Mouse (Mus musculus): ENCODE data around the gene Gm49380.
A peak's percentile ranks its signal among the peaks of the same experiment; 100 is the strongest.
"Not testable (repeated sequence)": the region's sequence is repeated elsewhere in the genome, so short reads cannot be mapped to it uniquely, and the experiment has no call there.

Gene Gm49380

DNA sequence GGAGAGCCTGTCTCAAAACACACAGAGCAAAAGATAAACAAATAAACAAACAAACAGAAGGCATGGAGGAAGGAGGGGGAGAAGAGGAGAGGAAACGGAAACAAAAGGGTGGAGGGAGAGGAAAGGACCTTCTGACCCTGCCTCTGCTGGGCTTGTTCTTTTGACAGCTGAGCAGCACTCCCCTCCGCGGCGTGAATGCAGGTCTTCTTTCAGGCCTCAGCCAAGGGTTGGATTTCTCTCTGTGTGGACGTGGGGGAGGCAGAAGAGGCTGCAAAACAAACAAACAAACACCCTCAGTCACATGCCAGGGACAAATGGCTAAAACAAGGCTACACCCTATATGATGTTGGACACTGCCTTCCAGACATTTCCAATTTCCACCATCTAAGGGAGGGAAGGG is 11.7 kb upstream of the Gm49380 start:
- no peak for DNase-seq (ENCODE audit: low read depth)

DNA sequence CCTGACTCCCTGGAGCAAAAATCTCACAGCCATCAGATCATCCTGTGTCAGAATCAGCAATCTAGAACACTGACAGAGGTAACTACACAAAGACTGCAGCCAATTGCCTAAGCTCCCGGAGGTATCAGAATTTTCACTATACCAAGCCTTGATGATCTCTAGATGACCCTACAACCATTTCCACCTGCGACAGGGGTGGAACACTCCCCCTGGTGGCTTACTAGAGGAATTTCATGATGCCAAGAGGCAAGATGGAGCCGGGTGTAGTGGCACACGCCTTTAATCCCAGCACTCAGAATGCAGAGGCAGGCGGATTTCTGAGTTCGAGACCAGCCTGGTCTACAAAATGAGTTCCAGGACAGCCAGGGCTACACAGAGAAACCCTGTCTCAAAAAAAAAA is 11.0 kb upstream of the Gm49380 start:
- no peak for DNase-seq (ENCODE audit: low read depth)

DNA sequence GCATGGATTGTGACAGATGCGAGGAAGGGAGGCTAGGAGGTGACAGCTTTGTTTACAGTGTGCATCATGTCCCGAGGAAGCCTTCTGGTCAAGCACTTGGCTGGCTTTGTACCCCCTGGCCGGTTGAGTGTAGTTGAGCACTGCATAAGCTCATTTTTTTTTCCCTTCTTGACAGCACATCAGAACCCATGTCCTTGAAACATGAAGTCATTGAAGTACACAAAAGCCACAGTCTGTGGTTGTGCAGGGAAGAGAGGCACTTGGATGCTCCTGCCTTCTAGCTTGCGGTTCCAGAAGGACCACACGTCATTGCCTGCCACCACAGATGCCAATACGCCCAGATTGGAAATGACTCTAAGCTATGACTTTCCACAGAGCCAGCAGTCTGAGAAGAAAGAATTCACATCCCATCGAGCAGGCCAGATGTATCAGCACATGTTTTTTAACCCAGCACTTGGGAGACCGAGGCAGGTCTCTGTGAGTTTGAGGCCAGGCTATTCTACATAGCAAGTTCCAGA is 6.7 kb upstream of the Gm49380 start:
- no peak for DNase-seq (ENCODE audit: low read depth)

DNA sequence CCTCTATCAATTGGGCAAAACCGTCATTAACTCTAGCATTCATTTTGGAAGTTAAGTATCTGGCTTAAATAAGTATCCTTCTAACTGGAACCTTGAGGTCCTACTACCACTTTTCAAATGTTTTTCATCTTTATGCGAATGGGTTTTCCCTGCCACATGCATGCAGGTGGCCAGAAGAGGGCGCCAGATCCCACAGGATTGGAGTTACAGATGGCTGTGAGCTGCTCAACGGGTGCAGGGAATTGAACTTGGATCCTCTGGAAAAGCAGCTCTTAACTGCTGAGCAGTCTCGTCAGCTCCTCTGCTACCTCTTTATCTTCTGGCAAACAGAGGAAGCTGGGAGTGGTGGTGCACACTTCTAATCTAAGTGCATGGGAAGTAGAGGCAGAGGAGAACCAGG is 5.7 kb upstream of the Gm49380 start:
- no peak for DNase-seq (ENCODE audit: low read depth)

DNA sequence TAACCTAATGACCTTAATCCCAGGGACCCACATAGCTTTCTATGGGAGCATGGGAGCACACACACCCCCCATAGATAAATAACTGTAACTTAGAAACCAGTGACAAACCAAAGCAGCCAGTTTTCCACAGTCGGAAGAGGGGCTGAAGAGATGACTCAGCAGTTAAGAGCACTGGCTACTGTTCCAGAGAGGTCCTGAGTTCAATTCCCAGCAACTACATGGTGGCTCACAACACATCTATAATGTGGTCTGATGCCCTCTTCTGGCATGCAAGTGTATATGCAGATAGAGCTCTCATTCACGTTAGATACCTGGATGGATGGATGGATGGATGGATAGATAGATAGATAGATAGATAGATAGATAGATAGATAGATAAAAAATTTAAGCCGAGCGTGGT is 2.9 kb upstream of the Gm49380 start:
- DNase-seq (ENCODE audit: low read depth), result no peak

DNA sequence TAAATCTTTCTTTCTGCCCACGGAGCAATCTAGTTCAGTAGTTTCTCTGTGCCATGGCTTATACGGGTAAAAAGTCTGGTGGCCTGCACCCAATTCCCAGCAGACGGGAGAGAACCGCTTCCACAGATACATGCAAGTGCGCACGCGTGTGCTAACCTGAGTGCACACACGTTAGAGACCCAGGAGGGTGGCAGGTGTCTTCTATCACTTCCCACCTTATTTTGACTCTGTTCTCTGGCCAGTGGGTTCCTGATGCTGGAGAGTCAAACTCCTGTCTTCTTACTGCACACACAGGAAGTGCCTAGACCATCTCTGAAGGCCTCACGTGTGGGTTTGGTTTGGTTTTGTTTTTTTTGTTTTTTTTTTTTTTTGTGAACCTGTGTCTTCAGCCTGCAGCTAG is 2.3 kb upstream of the Gm49380 start:
- DNase-seq (ENCODE audit: low read depth), result no peak

DNA sequence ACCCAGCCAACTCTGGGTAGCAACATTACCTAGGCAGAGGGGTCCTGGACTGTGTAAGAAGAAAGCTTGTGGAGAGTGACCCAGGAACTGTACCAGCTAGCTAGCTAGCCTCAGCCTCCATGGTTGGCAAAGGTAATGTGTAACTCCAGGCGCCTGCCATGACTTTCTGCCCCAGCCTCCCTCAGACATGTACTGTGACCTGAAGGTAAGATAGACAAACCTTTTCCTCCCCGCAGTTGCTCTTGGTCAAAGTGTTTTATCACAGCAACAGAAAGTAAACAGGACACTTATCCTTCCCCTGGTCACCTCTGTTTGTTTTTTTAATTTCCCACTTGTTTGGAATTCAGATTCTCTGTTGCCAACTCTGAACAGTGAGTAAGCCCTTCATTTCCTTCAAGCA is 1.2 kb upstream of the Gm49380 start:
- no peak for DNase-seq (ENCODE audit: low read depth)

DNA sequence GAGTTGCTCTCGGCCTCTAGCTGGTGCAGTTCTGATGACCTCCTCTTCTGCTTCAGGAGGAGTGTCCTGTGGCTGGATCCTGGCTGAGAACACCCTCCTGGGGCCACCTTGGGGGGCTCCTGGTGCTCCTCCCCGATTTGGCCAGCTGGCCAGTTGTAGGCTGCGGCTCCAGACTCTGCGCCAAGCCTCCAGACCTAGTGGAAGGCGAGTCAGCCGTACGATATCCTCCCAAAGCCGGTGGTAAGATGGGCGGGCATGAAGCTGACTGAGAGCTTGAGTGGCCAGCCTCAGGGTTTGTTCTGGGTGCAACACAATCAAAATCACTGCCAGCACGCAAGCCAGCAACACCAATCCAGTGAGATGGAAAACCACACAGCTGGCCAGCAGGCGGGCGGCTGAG is 1.4 kb downstream of the Gm49380 start:
- DNase-seq (ENCODE audit: low read depth), result not testable (repeated sequence)

DNA sequence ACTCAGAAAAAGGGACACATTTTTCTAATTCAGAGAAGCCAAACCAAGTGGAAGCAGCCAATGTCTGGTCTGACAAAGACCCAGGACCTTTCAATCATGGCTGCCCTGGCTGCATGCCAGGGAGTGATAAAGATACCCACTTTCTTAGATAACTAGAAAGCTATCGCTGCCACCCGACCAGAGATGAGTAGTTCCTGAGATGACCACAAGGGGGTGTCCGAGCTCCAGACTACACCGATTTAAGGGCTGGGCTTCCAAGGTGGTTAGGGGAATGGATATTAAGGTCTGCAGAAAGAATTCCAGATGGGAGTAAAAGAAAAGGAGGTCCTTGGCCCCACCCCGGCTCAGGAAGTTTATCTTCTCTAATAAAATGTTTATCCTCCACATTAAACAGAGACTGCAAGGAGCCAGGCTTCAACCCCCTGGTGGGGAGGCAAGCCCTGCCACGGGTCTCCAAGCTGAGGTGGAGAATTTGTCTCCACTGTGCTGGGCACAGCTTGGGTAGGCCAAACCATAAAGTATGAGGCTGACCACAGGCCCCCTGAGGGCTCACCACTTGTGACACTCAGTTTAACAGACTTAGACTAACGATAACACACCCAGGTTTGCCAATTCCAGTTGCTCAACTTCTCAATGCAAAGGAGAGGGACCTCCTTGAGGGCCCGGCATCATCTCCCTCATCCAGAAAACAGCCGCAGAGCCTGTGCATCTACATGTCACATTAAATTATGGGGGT is 3.8 kb downstream of the Gm49380 start:
- peak; percentile 73 for DNase-seq (ENCODE audit: low read depth)

DNA sequence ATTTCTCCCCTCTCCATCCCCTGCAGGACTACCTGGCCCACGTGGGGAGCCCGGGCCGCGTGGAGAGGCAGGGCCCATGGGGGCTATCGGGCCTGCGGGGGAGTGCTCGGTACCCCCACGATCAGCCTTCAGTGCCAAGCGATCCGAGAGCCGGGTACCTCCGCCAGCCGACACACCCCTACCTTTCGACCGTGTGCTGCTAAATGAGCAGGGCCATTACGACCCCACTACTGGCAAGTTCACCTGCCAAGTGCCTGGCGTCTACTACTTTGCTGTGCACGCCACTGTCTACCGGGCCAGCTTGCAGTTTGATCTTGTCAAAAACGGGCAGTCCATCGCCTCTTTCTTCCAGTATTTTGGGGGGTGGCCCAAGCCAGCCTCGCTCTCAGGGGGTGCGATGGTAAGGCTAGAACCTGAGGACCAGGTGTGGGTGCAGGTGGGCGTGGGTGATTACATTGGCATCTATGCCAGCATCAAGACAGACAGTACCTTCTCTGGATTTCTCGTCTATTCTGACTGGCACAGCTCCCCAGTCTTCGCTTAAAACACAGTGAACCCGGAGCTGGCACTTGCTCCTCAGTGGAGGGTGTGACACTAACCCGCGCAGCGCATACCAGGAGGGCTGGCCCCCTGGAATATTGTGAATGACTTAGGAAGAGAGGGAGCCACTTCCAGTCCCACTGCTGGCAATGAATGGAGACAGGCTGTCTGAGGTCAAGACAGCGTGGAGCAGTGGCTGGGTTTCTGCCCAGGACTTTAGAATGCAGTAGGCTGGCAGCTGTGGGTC is 4.8 kb downstream of the Gm49380 start:
- no peak for DNase-seq (ENCODE audit: low read depth)

DNA sequence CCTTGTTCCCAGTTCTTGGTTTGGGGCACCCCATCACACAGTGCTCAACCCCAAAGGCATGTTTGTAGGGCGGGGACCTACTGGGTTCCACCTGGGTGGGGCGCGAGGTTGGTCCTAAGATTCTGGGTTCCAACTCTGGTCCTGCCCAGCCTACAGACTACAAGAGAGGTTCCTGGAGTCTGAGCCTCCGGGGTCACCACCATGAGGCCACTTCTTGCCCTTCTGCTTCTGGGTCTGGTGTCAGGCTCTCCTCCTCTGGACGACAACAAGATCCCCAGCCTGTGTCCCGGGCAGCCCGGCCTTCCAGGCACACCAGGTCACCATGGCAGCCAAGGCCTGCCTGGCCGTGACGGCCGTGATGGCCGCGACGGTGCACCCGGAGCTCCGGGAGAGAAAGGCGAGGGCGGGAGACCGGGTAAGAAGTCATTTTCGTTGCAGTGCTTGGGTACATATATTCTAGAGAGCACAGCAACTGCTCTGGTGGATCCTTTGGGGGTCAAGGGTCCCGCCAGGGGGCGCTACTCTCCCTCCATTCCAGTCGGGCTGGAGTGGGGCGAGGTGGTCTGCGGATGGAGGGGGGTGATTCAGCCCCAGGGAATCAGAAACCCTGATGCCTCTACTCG is 5.6 kb downstream of the Gm49380 start:
- no peak for DNase-seq (ENCODE audit: low read depth)

DNA sequence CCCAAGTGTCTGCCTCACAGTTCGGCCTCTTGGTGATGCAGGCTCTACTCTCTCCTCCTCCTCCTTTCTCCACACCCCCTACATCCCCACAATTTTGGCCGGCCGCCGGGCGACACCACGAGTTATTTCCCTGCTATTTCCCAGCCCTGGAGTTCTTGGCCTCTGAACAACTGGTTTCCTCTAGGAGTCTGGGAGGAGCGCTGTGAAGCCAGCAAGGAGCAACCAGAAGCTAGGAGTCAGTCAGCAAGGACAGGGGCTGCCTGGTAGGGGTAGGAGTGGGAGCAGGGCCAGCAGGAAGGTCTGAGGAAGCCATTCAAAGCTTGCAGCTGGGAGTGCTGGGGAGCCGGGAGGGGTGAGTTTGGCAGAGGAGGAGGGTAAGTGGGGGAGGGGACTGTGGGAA is 6.2 kb downstream of the Gm49380 start, which contains the start of gene C1qtnf5:
Gene C1qtnf5, plus strand, starts transcription at position 136 of the 400 bp plus-strand sequence.
- DNase-seq (ENCODE audit: low read depth), result no peak

DNA sequence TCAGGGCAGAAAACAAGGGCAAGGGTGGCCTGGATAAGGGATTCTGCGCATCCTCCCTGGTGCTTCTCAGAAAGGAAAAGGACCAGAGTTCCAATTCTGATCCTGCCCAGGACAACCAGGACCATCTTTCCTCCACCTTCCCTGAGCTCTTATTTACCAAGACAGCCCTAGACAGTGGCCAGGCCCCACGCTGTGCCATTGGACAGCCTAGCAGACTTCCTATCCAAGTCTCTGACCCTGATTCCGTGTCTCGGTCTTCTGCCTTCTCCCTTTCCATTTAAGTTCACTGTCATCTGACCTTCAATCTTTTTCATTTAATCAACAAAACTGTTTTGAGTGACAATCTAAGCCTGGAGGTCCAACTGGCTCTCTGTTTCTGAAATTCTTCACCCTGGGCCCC is 6.7 kb downstream of the Gm49380 start:
- DNase-seq (ENCODE audit: low read depth), result no peak

DNA sequence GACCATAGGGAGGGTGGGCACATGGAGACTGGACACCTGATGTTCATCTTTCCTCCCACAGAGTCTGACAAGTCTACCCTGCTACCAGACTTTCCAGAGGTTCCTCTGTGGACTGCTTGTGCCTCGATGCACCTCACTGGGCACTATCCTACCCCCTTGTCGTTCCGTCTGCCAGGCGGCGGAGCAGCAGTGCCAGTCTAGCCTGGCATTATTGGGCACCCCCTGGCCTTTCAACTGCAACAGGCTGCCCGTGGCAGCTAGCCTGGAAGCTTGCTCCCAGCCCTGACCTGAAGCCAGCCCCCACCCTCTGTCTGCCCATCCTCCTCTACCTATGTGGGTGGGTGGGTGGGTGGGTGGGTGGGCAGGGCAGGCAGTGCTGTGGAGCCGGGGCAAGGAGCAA is 7.1 kb downstream of the Gm49380 start:
- DNase-seq (ENCODE audit: low read depth), result no peak

DNA sequence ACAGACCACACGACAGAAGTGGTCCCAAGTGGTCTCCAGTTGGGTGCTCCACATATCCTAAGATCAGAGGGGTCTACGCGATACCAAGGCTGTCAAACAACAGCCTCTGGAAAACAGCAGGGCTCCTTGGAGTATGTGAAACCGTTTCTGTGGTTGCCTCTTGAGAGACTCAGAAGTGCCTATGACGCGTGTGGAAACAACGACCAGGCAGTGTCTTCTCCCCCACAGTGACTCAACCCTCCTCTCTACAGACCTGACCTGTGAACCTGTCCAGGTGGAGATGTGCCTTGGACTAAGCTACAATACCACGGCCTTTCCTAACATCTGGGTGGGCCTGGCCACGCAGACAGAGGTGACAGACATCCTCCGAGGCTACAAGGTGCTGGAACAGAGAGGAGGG is 7.5 kb downstream of the Gm49380 start:
- no peak for DNase-seq (ENCODE audit: low read depth)

DNA sequence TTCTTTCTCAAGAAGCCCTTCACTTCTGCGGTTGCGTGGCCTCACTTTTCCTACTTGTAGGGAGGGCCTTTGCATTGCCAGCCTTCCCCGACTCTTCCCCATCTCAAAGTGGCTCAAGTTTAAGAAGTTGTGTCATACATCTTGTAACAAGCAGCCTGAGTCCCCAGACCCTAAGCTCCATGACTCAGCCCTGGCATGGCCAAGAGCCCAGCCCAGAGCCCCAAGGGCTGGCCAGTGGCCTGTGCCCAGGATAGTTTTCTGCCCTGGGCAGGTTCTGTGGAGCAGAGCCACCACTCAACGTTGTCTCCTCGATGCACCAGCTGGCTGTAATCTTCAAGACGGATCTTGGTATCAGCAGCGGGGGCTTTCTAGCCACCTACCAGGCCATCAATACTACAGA is 8.4 kb downstream of the Gm49380 start:
- DNase-seq (ENCODE audit: low read depth), result no peak

DNA sequence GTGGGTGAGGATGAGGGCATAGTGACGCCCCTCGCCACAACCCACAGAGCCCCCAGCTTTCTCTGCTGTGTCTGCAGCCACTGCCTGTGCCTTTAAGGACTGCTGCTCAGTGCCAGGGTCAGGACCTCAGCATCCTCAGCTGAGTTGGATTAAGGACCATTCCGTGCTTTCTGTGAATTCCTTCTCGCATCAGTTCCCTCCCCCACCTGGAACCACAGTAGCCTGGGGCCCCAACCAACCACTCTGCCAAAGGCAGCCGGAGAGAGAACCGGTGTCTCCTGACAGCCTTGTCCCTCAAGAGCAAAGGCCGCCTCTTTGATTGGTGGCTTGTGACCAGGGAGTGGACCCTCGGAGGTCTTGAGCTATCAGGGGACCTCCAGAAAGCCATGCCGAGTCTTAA is 11.8 kb downstream of the Gm49380 start, which contains the start of gene Mfrp:
Gene Mfrp, plus strand, starts transcription at position 240 of the 400 bp plus-strand sequence.
- DNase-seq (ENCODE audit: low read depth), result no peak

DNA sequence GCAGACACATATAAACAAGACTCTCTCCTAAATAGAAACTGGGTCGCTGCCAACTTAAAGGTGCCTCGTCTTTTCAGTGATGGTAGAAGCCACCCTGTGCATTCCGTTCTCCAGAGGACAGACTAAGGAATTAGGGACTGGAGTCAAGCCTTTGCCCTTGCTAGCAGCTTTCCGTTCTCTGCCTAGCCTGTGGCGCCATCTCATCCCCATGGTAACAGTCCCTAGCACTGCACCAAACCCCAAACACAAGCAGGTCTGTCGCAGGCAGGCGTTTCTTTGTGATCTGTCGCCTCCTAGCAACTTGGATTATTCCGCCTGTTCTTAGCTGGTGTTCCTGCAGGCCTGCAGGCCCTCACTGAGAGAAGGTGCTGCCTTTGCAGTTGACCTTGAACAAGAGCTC is 16.8 kb downstream of the Gm49380 start:
- no peak for DNase-seq (ENCODE audit: low read depth)

DNA sequence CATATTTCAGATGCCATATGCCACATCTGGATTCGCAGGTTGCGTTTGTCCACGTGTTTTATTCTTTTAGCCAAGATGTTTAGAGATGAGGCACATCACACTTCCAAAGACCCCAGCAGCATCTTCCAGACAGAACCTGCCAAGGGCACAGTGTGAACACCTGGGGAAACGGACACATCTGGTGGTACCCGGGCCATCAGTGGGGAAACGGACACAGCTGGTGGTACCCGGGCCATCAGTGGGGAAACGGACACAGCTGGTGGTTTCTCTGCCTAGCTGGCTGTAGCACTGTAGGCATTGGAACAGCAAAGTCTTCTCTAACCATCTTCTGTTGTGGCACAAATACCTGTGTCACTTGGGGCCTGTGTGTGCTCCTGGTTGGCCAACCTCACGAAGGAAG is 17.5 kb downstream of the Gm49380 start:
- DNase-seq (ENCODE audit: low read depth), result no peak

DNA sequence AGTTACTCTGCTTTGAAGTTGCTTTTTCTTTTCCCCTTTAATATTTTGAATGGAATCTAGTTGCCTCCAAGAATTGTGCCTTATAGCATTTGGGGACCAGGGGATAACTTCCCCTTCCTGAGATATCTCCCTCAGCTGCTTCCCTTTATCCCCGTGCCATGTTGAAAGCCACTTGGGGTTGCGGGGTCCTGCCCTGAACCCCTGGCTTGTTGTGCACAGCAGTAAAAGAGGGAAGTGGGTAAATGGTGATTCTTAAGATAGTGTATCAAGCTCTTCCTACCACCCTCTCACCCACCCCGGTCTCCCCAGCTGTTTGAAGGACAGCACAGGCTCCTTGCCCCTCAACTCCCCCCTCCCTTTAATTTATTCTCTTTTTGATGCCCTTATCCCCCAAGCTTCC is 18.6 kb downstream of the Gm49380 start:
- DNase-seq (ENCODE audit: low read depth), result no peak

DNA sequence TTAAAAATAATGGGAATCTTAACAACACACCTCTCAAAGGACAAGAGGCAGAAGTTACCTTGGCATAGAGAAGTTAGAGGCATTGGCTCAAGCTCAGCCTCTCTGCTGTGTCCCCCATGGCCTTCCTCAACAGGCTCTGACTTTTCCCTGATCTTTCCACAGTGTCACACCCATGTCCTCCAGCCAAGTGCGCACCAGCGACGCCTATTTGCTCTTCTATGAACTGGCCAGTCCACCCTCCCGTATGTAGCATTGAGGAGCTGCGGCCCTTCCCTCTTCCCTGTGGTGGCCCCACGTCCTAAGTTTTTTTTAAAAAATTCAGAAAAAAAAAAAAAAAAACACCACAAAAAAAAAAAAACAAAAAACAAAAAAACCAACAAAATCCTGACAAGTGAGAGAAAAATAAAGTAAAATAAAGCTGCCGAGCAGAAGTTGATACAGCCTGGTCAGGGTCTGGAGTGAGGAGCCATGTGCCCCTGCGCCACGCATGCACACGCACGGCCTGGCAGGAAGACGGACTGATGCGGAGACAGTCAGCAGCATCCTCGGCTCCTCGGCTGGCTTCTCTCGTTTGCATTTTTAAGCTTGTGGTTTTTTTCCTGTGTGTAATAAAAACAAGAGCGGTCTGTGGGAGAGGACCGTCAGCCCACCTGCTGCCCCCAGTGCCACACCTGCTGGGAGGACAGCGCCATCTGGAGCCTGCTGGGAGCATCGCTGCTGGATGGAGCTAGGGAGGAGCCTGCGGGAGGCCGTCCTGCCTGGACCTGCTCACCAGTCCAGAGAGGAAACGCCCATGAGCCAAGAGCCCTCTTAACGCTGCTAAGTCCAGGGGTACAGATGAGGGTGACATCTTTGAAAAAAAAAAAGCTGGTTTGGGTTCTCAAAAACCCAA is 19.4 kb downstream of the Gm49380 start:
- no peak for DNase-seq (ENCODE audit: low read depth)

Data from c-Kit-positive CD71-negative TER-119-negative erythroid progenitor cells, embryonic 14.5 days (primary cell).